Mouse (Mus musculus): ENCODE results near the gene Tceanc2. TPM values are rescaled to one million over a fixed set of nuclear protein-coding genes. Genes with fewer than 3 reads are reported as not detected.

Tceanc2 gene
- polyA plus RNA-seq, 1 experiment = 15.7 TPM

GRCm38 (mm10) chr4:107138948-107139835, 39.7 kb downstream of the Tceanc2 start:
- TF ChIP-seq EP300 (IDR thresholded peaks at IDR 0.05; ENCODE audit: insufficient read depth, low read depth, low read length) = no peak
- no peak for TF ChIP-seq POLR2A (IDR thresholded peaks at IDR 0.05; ENCODE audit: insufficient read depth, low read length)
- no peak for TF ChIP-seq CTCF (IDR thresholded peaks at IDR 0.05; ENCODE audit: low read depth, low read length)
- no peaks in the 10 kb centered on the region for H3K36me3 ChIP-seq (ENCODE audit: control insufficient read depth, insufficient read depth, low read length, poor library complexity, severe bottlenecking)
- H3K9me3 ChIP-seq (replicated peaks; ENCODE audit: control insufficient read depth, insufficient read depth, low read length, poor library complexity, severe bottlenecking) = no peaks in the 10 kb centered on the region
- no peak overlapping the region for H3K9ac ChIP-seq (ENCODE audit: low read depth, poor library complexity, severe bottlenecking)
- H3K4me1 ChIP-seq (ENCODE audit: control insufficient read depth, insufficient read depth, low read length) = no peaks in the 10 kb centered on the region
- H3K27me3 ChIP-seq (ENCODE audit: control insufficient read depth, insufficient read depth, low read length, poor library complexity, severe bottlenecking) = no peaks in the 10 kb centered on the region
- no peak overlapping the region for H3K4me3 ChIP-seq (ENCODE audit: low read depth, low read length)
- no peak overlapping the region for H3K27ac ChIP-seq (ENCODE audit: insufficient read depth, low read length)

- no peak overlapping the region for H3K27ac ChIP-seq (ENCODE audit: insufficient read depth, low read length)
- TF ChIP-seq EP300 (IDR thresholded peaks at IDR 0.05; ENCODE audit: insufficient read depth, low read depth, low read length) (no peak), CTCF (IDR thresholded peaks at IDR 0.05; ENCODE audit: low read depth, low read length) (no peak), POLR2A (IDR thresholded peaks at IDR 0.05; ENCODE audit: insufficient read depth, low read length) (no peak)
- no peaks in the 10 kb centered on the region for H3K4me1 ChIP-seq (ENCODE audit: control insufficient read depth, insufficient read depth, low read length)
- H3K9ac ChIP-seq (ENCODE audit: low read depth, poor library complexity, severe bottlenecking) = no peak overlapping the region
- H3K36me3 ChIP-seq (ENCODE audit: control insufficient read depth, insufficient read depth, low read length, poor library complexity, severe bottlenecking) = no peaks in the 10 kb centered on the region
- no peak overlapping the region for H3K4me3 ChIP-seq (ENCODE audit: low read depth, low read length)
- no peaks in the 10 kb centered on the region for H3K27me3 ChIP-seq (ENCODE audit: control insufficient read depth, insufficient read depth, low read length, poor library complexity, severe bottlenecking)
- no peaks in the 10 kb centered on the region for H3K9me3 ChIP-seq (replicated peaks; ENCODE audit: control insufficient read depth, insufficient read depth, low read length, poor library complexity, severe bottlenecking)
These were observed 42.4 kb downstream of the Tceanc2 start for GRCm38 (mm10) chr4:107136531-107136930.

- Histone ChIP-seq H3K36me3 (ENCODE audit: control insufficient read depth, insufficient read depth, low read length, poor library complexity, severe bottlenecking) (no peaks in the 10 kb centered on the region), H3K9me3 (replicated peaks; ENCODE audit: control insufficient read depth, insufficient read depth, low read length, poor library complexity, severe bottlenecking) (no peaks in the 10 kb centered on the region), H3K4me3 (ENCODE audit: low read depth, low read length) (no peak overlapping the region), H3K4me1 (ENCODE audit: control insufficient read depth, insufficient read depth, low read length) (no peaks in the 10 kb centered on the region), H3K9ac (ENCODE audit: low read depth, poor library complexity, severe bottlenecking) (no peak overlapping the region), H3K27me3 (ENCODE audit: control insufficient read depth, insufficient read depth, low read length, poor library complexity, severe bottlenecking) (no peaks in the 10 kb centered on the region), H3K27ac (ENCODE audit: insufficient read depth, low read length) (no peak overlapping the region)
- TF ChIP-seq EP300 (IDR thresholded peaks at IDR 0.05; ENCODE audit: insufficient read depth, low read depth, low read length) (no peak), CTCF (IDR thresholded peaks at IDR 0.05; ENCODE audit: low read depth, low read length) (no peak), POLR2A (IDR thresholded peaks at IDR 0.05; ENCODE audit: insufficient read depth, low read length) (no peak)
These were observed 43.3 kb downstream of the Tceanc2 start for GRCm38 (mm10) chr4:107135663-107136062.

- H3K9ac ChIP-seq (ENCODE audit: low read depth, poor library complexity, severe bottlenecking) = no peak overlapping the region
- H3K27ac ChIP-seq (ENCODE audit: insufficient read depth, low read length) = no peak overlapping the region
- H3K4me3 ChIP-seq (ENCODE audit: low read depth, low read length) = no peak overlapping the region
- H3K36me3 ChIP-seq (ENCODE audit: control insufficient read depth, insufficient read depth, low read length, poor library complexity, severe bottlenecking) = no peaks in the 10 kb centered on the region
- TF ChIP-seq EP300 (IDR thresholded peaks at IDR 0.05; ENCODE audit: insufficient read depth, low read depth, low read length) (no peak), CTCF (IDR thresholded peaks at IDR 0.05; ENCODE audit: low read depth, low read length) (no peak)
- H3K4me1 ChIP-seq (ENCODE audit: control insufficient read depth, insufficient read depth, low read length) = no peaks in the 10 kb centered on the region
- H3K9me3 ChIP-seq (replicated peaks; ENCODE audit: control insufficient read depth, insufficient read depth, low read length, poor library complexity, severe bottlenecking) = no peaks in the 10 kb centered on the region
- H3K27me3 ChIP-seq (ENCODE audit: control insufficient read depth, insufficient read depth, low read length, poor library complexity, severe bottlenecking) = no peaks in the 10 kb centered on the region
These were observed 44.0 kb downstream of the Tceanc2 start for GRCm38 (mm10) chr4:107134891-107135290.

GRCm38 (mm10) chr4:107130534-107130933, 48.4 kb downstream of the Tceanc2 start:
- TF ChIP-seq EP300 (IDR thresholded peaks at IDR 0.05; ENCODE audit: insufficient read depth, low read depth, low read length) (no peak), CTCF (IDR thresholded peaks at IDR 0.05; ENCODE audit: low read depth, low read length) (no peak), POLR2A (IDR thresholded peaks at IDR 0.05; ENCODE audit: insufficient read depth, low read length) (no peak)
- no peak overlapping the region for H3K9ac ChIP-seq (ENCODE audit: low read depth, poor library complexity, severe bottlenecking)
- H3K27me3 ChIP-seq (ENCODE audit: control insufficient read depth, insufficient read depth, low read length, poor library complexity, severe bottlenecking) = no peaks in the 10 kb centered on the region
- no peaks in the 10 kb centered on the region for H3K4me1 ChIP-seq (ENCODE audit: control insufficient read depth, insufficient read depth, low read length)
- no peaks in the 10 kb centered on the region for H3K9me3 ChIP-seq (replicated peaks; ENCODE audit: control insufficient read depth, insufficient read depth, low read length, poor library complexity, severe bottlenecking)
- no peaks in the 10 kb centered on the region for H3K36me3 ChIP-seq (ENCODE audit: control insufficient read depth, insufficient read depth, low read length, poor library complexity, severe bottlenecking)
- no peak overlapping the region for H3K4me3 ChIP-seq (ENCODE audit: low read depth, low read length)
- no peak overlapping the region for H3K27ac ChIP-seq (ENCODE audit: insufficient read depth, low read length)

GRCm38 (mm10) chr4:107129373-107129772, 49.5 kb downstream of the Tceanc2 start:
- Histone ChIP-seq H3K27me3 (ENCODE audit: control insufficient read depth, insufficient read depth, low read length, poor library complexity, severe bottlenecking) (no peaks in the 10 kb centered on the region), H3K9me3 (replicated peaks; ENCODE audit: control insufficient read depth, insufficient read depth, low read length, poor library complexity, severe bottlenecking) (no peaks in the 10 kb centered on the region), H3K36me3 (ENCODE audit: control insufficient read depth, insufficient read depth, low read length, poor library complexity, severe bottlenecking) (no peaks in the 10 kb centered on the region), H3K27ac (ENCODE audit: insufficient read depth, low read length) (no peak overlapping the region), H3K9ac (ENCODE audit: low read depth, poor library complexity, severe bottlenecking) (no peak overlapping the region), H3K4me1 (ENCODE audit: control insufficient read depth, insufficient read depth, low read length) (no peaks in the 10 kb centered on the region), H3K4me3 (ENCODE audit: low read depth, low read length) (no peak overlapping the region)
- TF ChIP-seq CTCF (IDR thresholded peaks at IDR 0.05; ENCODE audit: low read depth, low read length) = no peak
- TF ChIP-seq POLR2A (IDR thresholded peaks at IDR 0.05; ENCODE audit: insufficient read depth, low read length) = no peak
- TF ChIP-seq EP300 (IDR thresholded peaks at IDR 0.05; ENCODE audit: insufficient read depth, low read depth, low read length) = no peak

All from ES-Bruce4 (cell line).